Mouse (Mus musculus) erythroid progenitor cell, adult 5-6 weeks (primary cell): ENCODE data around the gene Cuta. TPM values are rescaled to one million over a fixed set of nuclear protein-coding genes. Genes with fewer than 3 reads are reported as not detected.
A peak's percentile ranks its signal among the peaks of the same experiment; 100 is the strongest.

Experiments
- ATAC-seq: replicated peaks from 2 replicates; pipeline ENCODE4 v1.8.0; 2016; ENCODE audit warnings: moderate number of reproducible peaks, mild to moderate bottlenecking, moderate TSS enrichment, inconsistent platforms; ENCODE audit not compliant: poor library complexity, low FRiP score, severe bottlenecking
- total RNA-seq, 2 experiments: library from RNA; stranded (forward) in 1 of 2; stranded (reverse) in 1 of 2; fragments of 150-400 nt in 1 of 2; fragments of 186-747, 209-891 nt in 1 of 2; gene quantifications; 2 replicates each; pipeline versions ENCODE4 v1.2.3 to v1.2.4; 2015 to 2017; ENCODE audit warnings: low replicate concordance in 2 of 2

Gene Cuta
- total RNA-seq, 2 experiments from 2014 or later = 9.3 to 54.9 TPM

DNA sequence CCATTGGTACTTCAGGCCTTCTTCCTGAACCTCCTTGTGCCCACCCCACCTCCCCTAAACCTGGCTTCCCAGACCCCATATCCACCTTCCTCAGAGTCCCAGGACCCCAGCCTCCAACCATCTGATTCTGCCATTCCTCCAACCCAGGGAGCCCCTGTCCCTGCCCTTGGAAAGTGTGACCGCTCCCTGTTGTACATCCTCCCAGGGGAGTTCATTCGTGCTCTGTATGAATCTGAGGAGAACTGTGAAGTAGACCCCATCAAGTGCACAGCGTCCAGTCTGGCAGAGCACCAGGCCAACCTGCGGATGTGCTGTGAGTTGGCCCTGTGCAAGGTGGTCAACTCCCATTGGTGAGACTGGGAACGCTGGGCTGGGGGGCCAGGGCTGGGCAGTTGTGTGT is 18.5 kb upstream of the Cuta start:
- ATAC-seq = no peak

DNA sequence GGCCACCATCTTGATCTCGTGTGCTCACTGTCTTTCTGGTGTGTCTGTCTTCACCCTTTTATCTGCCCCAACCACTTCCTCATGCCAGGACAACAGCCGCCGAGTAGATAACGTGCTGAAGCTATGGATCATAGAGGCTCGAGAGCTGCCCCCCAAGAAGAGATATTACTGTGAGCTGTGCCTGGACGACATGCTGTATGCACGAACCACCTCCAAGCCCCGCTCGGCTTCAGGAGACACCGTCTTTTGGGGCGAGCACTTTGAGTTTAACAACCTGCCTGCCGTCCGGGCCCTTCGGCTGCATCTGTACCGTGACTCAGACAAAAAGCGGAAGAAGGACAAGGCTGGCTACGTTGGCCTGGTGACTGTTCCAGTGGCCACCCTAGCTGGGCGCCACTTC is 17.5 kb upstream of the Cuta start:
- peak; percentile 88 for ATAC-seq

DNA sequence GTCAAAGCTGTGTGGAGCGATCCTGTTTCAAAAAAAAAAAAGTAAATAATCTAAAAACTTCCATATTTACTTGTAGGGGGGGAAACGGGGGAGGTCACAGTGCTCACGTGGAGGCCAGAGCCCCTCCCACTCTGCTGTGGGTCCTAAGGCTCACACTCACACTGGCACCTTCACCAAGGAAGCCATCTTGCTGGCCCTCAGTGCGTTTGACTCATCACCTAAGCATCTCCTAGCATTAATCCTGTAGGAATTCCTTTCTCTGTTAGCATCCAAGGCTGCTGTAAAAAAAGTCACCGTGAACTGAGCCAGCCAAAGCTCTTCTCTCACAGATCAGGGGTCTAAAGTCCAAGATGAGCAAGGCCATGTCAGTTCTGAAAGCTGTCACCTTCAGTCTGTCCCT is 16.9 kb upstream of the Cuta start:
- ATAC-seq = peak; percentile 44

DNA sequence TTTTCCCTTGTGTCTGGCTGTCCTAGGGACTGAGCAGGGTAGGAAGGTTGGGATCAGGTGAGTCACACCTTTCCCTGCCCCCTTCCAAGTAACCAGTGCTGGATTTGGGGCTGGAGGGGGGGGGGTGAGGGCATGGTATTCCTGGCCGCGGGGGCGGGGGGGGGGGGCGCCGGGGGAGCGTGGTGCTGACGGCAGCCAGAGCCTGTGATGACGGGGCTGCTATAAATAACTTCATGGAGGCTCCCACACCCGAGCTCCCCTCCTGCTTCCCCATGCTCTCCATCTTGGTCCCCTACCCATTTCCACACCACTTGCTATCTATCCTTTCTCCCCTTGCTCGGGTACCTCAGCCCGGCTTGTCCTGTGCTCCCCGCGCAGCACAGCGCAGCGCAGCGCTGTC is 14.4 kb upstream of the Cuta start:
- ATAC-seq = no peak

DNA sequence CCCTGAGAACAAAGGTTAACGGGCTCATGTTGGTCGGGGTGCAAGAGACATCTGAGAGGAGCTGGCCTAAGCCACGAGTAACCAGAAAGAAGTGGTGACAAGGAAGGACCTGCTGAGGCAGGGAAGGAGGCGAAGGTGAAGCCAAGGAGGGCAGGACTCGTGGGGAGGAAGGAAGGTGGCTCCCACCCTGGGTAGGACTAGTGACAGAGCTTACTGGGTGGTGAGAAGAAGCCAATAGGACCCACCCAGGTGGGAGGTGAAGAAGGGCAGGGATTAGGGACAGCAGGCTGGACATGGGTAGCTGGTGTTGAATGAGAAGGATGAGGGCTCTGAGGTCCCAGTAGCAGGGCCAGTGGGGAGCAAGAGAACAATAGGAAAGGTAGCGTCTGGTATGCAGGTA is 13.8 kb upstream of the Cuta start:
- no peak for ATAC-seq

DNA sequence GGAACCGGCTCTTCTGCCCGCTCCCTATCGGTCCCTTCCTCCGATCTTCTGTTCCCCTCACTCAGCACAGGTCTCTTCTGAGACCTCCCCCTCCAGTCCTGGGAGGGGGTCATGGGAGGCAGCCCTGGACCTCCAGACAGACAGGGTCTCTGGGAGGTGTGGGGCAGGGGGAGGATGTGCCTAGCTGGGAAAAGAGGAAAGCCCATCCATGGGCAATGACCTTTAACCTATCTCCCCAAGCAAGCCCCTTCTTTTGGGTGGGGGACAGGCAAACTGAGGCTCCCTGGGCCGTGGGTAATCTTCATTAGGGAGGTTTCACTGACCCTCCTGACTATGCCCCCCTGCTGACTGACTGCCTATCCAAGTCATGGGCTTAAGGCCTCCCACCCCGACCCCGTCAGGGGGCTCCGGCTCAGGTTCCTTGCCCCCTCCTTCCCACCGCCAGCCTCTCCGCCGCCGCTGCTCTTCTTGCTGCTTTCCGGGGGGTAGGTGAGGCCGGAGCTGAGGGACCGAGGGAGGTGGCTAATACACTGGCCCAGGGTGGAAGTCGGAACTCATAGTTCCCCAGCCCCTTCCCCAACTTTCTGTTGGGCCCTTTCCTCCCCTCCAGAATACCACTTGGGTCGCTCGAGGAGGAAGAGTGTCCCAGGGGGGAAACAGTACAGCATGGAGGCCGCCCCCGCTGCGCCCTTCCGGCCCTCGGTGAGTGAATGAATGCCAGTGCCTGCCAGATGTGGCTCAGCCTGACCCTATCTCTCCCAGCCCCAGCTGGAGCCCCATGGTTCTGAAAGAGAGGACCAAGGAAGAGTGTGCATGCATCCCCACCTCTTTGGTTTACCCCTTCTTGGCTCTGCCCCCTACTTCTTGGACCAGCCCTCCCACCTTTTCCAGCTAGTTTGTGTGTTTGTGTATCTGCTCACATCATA is 12.8 kb upstream of the Cuta start:
- ATAC-seq = no peak

DNA sequence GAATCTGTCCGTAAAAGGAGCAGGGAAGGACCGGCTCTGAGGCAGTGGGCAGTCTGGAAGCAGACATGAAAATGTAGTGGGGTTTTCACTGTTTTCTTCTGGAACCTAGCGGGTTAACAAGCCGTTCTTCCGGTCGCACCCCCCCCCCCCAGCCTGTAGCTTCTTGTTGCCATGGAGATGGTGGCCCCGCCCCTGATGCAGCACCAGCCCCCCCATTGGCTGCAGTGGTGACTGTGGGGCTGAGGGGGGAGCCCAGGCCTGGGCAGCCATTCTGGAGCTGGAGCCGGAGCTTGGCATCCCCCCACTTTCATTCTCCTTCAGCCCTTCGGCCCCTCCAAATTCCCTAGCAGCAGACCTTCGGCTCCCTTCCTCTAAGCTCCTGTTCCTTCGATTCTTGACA is 12.0 kb upstream of the Cuta start:
- ATAC-seq = no peak

DNA sequence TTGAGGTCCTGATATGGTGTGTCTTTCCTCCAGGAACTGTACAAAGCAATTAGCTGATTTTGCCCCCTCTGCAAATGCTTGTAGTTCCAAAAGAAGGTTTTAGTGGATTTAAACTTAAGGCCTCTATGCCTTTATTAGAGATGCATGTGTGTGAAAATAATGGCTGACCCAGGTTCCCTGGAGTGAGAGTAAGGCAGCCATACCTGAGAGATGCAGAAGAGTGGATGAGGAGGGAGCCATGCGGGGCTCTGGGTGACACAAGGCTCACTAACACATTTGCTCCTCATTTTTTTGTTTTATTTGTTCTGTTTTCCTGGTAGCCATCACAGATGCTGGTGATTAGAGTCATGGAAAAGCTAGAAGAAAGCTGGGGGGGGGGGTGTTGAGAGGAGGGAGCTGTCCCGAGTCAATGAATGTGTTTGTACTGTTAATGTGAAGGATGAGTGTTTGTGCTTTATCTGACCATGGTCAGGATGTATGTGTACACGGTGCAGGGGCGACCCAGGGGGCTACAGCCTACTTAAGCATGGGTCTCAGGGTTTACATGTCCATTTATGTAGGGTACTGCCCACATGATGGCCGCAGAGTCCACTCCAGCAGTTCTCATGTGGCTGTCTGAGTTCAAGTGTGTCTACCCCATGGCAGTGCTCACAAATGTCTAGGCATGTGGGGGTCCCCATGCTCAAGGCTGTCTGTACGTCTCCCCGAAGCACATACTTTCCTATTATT is 11.4 kb upstream of the Cuta start:
- ATAC-seq = no peak

DNA sequence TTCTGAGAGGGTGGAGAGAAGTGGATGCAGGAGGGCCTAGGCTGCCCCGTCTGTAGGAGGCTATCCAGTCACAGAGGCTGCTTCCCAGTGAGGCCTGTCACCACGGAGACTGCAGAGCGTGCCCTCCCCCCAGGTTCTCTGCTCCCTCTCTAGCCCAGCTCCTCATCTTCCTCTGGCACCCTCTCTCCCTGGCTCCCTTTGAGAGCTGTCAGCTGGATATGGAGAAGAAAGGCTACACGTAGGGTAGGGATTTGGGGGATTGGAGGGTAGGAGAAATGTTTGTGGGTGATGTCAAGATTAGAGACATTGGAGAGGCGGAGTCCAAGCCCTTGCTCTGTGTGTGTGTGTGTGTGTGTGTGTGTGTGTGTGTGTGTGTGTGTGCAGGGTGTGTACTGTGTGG is 10.5 kb upstream of the Cuta start:
- no peak for ATAC-seq

DNA sequence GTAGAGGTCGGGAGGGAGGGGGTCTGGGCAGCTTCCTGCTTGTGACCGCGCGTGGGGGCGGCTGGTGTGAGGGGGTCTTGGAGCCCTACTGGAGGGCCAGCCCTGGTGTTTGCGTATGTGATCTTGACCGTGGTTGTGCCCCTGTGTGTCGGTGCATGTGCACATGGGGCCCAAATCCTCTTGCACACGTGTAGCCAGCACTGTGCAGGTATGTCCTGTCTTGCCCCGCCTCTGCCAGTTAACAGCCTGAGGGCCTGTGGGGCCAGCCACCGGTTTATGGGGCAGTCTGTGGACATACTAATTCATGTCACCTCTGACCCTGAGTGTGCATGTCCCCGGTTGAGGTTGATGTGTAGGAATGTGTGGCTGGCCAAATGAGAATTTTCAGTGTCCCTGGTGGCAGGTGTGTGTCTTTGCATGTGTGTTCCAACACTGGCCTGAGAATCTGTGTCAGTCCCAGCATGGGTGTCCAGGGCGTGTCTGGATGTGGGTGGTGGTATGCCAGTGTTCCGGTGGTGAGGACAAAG is 9.7 kb upstream of the Cuta start:
- peak; percentile 46 for ATAC-seq

DNA sequence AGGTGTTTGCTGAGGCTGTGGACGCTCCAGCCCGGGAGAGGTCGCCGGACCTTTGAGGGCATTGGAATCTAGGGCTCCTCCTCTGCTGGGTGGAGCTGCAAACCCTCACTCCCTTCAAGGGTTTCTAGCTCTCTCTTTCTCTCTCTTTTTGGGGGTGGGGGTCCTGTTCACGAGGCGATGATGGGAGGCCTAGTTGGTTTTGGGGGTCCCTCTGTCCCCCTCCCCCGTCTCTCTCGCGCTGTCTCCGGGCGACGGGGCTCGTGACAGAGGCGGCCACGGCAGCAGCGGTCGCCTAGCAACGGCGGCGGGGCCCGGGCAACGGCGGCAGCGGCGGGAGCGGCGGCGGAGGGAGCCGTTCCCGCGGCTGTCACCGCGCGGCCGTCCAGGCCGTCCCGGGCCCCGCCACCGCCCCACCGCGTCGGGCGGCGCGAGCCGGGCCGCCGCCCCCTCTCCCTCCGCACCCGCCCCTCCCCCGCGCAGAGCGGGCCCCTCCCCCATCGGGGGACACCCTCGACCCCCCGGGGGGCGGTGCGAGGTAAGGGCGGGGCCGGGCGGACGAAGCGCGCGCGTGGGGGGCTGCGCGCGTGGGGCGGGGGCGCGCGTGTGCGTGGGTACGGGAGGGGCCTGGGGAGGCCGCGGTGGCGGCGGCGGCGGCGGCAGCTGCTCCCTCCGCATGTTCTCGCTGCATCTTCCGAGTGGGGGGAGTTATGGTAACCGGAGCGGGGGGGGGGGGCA is 9.1 kb upstream of the Cuta start:
- peak; percentile 64 for ATAC-seq

DNA sequence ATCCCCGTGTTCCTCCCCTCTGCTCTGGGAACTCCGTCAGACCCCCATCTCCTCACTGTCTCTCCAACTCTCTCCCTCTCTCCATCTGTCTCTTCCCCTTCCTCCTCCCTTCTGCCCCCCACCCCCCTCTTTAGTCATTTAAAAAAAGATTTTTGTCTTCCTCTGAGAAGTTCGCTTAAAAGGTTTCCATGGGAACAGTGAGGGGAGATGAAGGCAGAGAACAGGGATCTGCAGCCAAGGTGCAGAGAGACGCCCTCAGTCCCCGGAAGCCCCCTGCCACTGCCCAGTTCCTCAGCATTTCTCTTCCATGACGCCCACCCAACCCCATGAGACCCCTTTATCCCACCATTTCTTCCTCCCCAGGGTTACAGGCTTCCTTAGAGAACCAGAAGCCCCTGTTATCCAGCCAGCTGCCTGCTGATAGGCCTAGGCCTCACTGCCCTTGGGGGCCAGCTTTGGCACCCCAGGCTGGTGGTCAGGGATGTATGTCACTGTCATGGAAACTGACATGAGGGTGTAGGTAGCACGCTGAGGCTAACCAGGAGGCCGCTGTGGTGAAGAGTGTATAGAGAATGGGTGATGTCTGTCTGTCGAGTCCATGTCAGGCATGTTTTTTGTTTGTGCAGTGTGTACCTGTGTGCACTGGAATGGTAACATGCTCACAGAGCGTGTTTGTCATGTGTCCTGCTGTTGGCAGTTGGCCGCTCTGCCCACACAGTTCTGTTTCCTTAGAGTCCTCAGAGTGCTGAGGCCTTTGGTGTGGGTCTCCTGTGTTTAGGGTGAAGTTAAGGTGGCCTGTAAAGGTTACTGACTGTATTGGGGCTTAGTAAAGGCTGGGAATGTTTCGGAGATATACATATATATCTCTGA is 8.1 kb upstream of the Cuta start:
- no peak for ATAC-seq

DNA sequence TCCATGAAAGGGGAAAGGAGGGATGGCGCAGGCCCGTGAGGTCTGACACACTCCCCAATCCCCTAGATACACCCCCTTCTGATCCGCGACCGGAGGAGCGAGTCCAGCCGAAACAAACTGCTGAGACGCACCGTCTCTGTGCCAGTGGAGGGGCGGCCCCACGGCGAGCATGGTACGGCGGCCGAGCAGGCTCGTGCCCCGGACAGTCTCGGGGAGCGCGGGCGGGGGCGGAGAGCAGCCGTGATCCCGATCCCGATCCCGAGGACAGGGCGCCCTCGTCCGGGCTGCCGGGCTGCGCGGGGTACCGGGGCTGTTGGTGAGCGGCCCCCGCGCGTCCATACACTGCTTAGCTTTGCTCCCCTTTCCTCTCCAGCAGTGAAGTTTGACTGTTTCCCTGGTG is 7.2 kb upstream of the Cuta start:
- peak; percentile 62 for ATAC-seq

DNA sequence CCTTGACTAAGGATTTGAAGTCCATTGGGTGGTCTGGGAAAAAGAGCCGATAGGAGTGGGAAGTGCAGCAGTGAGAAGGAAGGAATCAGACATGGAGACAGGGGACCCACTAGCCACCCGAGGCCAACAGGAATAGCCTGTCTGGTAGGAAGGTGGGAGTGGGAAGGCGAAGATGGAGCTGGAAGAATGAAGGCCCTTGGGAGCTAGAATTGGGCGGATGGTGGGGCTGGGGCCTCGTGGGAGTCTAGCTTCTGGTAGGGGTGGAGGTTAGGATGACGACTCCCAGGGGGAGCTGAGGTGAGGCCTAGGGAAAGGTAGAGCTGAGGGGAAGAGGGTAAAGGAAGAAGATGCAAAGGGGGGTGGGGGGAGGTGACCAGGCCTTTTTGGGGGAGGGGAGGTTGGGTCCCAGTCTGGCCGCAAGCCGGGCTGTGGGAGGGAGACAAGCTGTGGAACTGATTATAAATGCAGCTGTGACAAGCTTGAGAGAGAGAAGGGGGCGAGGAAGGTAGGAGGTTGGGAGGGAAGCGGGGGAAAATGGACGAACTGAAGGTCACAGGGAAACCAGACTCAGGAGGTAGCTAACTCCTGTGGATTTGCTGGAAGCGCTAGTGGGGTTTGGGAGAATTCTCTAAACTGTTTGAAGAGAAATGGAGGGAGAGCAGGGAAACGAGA is 6.6 kb upstream of the Cuta start:
- no peak for ATAC-seq

DNA sequence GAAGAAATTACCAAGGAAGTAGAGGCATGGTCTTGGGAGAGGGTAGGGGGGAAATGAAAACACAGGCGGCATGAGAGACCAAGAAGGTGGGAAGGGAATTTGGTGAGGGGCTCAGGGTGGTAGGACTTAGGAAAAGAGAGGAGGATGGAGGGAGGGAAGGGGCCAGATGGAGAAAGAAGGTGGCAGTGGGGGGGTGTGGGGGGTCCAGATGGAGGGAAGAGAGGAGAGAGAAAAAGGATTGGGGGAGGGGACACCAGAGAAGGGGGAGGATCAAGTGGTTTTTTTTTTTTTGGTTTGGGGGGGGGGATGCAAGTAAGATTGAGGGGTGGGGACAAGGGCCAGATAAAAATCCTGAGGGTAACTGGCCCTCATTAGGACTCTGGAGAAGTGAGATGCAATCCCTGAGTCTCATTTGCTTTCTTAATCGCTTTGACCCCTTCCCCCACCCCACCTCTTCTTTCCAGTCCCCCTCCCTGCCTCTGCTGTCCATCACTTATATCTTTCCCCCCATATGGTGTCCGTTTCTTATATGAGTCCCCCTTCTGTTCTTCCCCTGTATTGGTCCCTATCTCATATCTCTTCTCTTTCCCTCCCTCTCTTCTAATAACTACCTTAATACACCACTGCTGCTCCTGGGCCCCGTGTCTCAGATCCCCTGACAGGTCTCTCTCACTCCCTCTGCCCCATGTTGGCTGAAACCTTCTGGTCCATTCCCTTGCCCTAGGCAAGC is 2.6 kb upstream of the Cuta start:
- ATAC-seq = no peak

DNA sequence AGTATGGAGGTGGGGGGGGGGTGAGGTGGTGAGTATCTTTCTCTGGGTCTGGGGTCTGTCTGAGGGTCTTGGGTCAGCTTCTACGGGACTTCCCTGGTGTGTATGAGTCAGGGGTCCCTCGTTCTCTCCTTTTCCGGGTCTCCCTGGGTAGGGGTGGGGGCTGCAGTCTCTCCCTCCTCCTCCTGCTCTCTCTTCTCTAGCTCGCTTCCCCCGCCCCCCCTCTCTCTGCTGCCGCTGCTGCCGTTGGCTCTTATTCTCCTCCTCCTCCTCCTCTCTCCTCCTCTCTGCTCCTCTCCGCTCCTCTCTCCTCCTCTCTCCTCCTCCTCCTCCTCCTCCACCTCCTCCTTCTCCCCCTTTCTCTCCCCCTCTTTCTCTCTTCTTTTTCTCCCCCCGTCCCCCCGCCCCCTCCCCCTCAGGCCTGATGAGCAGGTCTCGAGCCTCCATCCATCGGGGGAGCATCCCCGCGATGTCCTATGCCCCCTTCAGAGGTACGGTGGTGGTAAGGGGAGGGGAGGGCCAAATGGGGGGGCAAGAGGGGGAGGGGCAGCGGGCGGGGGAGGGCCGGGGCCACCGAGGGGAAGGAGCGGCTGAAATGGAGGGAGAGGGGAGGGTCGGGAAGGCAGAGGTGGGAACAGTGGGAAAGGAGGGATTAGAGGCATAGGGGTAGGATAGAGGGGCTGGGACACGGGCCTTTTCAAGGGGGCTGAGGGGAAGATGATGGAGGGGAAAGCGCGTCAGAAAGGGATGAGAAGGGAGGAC is 1.8 kb upstream of the Cuta start, which contains the start of gene Syngap1:
Gene Syngap1 (plus strand): TSS at position 223 of the 759 bp plus-strand sequence.
- no peak for ATAC-seq

DNA sequence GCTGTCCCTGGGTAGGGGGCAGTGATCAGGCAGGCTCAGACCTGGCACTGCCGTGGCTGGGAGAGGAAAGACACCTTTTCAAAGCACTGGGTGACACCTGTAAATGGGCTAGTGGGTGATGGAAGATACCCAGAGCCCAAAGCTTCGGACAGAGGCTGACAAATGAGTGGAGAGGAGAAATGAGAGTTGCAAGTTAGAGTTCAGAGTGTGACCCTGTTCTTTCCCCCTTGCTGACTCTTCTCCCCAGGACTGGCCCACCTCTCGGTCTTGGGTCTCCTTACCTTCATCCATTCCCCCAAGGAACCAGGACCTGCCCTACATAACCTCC is 568 bp upstream of the Cuta start:
- ATAC-seq = no peak

DNA sequence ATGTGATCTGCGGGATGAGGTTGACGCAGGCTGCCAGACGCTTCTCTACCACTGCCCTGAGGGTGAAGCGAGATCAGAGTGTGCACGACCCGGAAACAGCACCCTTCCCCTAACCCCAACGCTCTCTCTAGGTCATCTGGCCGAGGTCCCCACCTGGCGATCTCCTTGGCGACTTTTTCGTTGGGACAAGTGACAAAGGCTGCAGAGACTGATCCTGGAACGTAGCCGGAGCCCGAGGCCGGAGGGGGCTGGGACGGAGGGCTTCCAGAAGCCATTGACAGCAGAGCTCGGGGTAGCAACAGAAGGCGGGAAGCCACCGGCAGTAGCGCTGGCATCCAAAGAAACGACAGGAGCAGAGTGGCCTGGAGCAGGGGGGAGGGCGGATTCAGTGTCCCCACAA is 638 bp downstream of the Cuta start:
- ATAC-seq = peak; percentile 13; the same call in 1 of the 2 replicates
